Mouse (Mus musculus) CD4-positive helper T cell, adult 2 months (primary cell): Measurements from ENCODE around the gene Eaf2.

Experiments used
- DNase-seq: peaks from one replicate; pipeline ENCODE4 v3.0.0-alpha.2; 2012; ENCODE audit warnings: low read depth, missing footprints, low spot score

Gene Eaf2

GRCm38 (mm10) chr16:36770191-36770771 is 104.5 kb downstream of the Eaf2 start:
- DNase-seq, result peak; percentile 62

- no peak for DNase-seq
Observed at GRCm38 (mm10) chr16:36751979-36752378, 122.8 kb downstream of the Eaf2 start.

- no peak for DNase-seq
Observed at GRCm38 (mm10) chr16:36747767-36748166, 127.0 kb downstream of the Eaf2 start.

- DNase-seq, result no peak
Observed at GRCm38 (mm10) chr16:36747068-36747467, 127.7 kb downstream of the Eaf2 start.

- DNase-seq, result no peak
Observed at GRCm38 (mm10) chr16:36743580-36743979, 131.2 kb downstream of the Eaf2 start.
